Mouse (Mus musculus): ENCODE data around the gene Fign. TPM values are rescaled to one million over a fixed set of nuclear protein-coding genes. Genes with fewer than 3 reads are reported as not detected.

Fign gene
- total RNA-seq, 2 experiments from 2014 or later: not detected

- no peak for ATAC-seq (replicated peaks; ENCODE audit: low FRiP score, poor library complexity, severe bottlenecking)
Measured at GRCm38 (mm10) chr2:64069950-64070695, 27.7 kb downstream of the Fign start.

GRCm38 (mm10) chr2:64065511-64065910 is 32.3 kb downstream of the Fign start:
- ATAC-seq (replicated peaks; ENCODE audit: low FRiP score, poor library complexity, severe bottlenecking): no peak

GRCm38 (mm10) chr2:64059477-64059876 is 38.4 kb downstream of the Fign start:
- no peak for ATAC-seq (replicated peaks; ENCODE audit: low FRiP score, poor library complexity, severe bottlenecking)

- ATAC-seq (replicated peaks; ENCODE audit: low FRiP score, poor library complexity, severe bottlenecking): no peak
Measured at GRCm38 (mm10) chr2:64048142-64048541, 49.7 kb downstream of the Fign start.

- ATAC-seq (replicated peaks; ENCODE audit: low FRiP score, poor library complexity, severe bottlenecking): no peak
Measured at GRCm38 (mm10) chr2:64043099-64043498, 54.7 kb downstream of the Fign start.

GRCm38 (mm10) chr2:64035393-64035792 is 62.4 kb downstream of the Fign start:
- no peak for ATAC-seq (replicated peaks; ENCODE audit: low FRiP score, poor library complexity, severe bottlenecking)

- no peak for ATAC-seq (replicated peaks; ENCODE audit: low FRiP score, poor library complexity, severe bottlenecking)
Measured at GRCm38 (mm10) chr2:64033871-64034270, 64.0 kb downstream of the Fign start.

GRCm38 (mm10) chr2:64025961-64026360 is 71.9 kb downstream of the Fign start:
- no peak for ATAC-seq (replicated peaks; ENCODE audit: low FRiP score, poor library complexity, severe bottlenecking)

GRCm38 (mm10) chr2:63994304-63995023 is 103.4 kb downstream of the Fign start:
- no peak for ATAC-seq (replicated peaks; ENCODE audit: low FRiP score, poor library complexity, severe bottlenecking)

- no peak for ATAC-seq (replicated peaks; ENCODE audit: low FRiP score, poor library complexity, severe bottlenecking)
Measured at GRCm38 (mm10) chr2:63985426-63985825, 112.4 kb downstream of the Fign start.

GRCm38 (mm10) chr2:63982351-63982751 is 115.5 kb downstream of the Fign start:
- ATAC-seq (replicated peaks; ENCODE audit: low FRiP score, poor library complexity, severe bottlenecking): no peak

GRCm38 (mm10) chr2:63981449-63981848 is 116.4 kb downstream of the Fign start:
- ATAC-seq (replicated peaks; ENCODE audit: low FRiP score, poor library complexity, severe bottlenecking): no peak

GRCm38 (mm10) chr2:63969633-63970032 is 128.2 kb downstream of the Fign start:
- no peak for ATAC-seq (replicated peaks; ENCODE audit: low FRiP score, poor library complexity, severe bottlenecking)

GRCm38 (mm10) chr2:63931041-63931440 is 166.8 kb downstream of the Fign start:
- ATAC-seq (replicated peaks; ENCODE audit: low FRiP score, poor library complexity, severe bottlenecking): no peak

GRCm38 (mm10) chr2:63926481-63927097 is 171.2 kb downstream of the Fign start:
- ATAC-seq (replicated peaks; ENCODE audit: low FRiP score, poor library complexity, severe bottlenecking): no peak

- ATAC-seq (replicated peaks; ENCODE audit: low FRiP score, poor library complexity, severe bottlenecking): no peak
Measured at GRCm38 (mm10) chr2:63925721-63926235, 172.1 kb downstream of the Fign start.

All from erythroid progenitor cell, adult 5-6 weeks (primary cell).